Mouse (Mus musculus) liver, embryonic 16.5 days (tissue): ENCODE results near the gene Exd2. TPM values are rescaled to one million over a fixed set of nuclear protein-coding genes. Genes with fewer than 3 reads are reported as not detected.

Experiments used
- polyA plus RNA-seq: library from polyadenylated mRNA; unstranded; fragments of >200 nt; fragmentation: Nextera tagmentation; extraction: Ambion mirVana; gene quantifications from 2 replicates; pipeline ENCODE4 v1.2.1, GENCODE M21; 2015

Exd2 gene
- polyA plus RNA-seq, 1 experiment from 2014 or later: 7.1 TPM

Other genes with a start within 250 kb of the Exd2 start
- 7.9 and 10.3 TPM in 2 replicates for gene Actn1, start 202.7 kb upstream of the Exd2 start, polyA plus RNA-seq
- gene Dcaf5, start 26.5 kb upstream of the Exd2 start, polyA plus RNA-seq: 2.3 and 2.4 TPM in 2 replicates
- 0.15 and 0.53 TPM in 2 replicates for gene Galnt16, start 55.2 kb downstream of the Exd2 start, polyA plus RNA-seq
- gene Slc39a9, start 180.8 kb downstream of the Exd2 start, polyA plus RNA-seq: 12.4 and 14.6 TPM in 2 replicates
- 88.5 and 101 TPM in 2 replicates for gene Erh, start 181.2 kb downstream of the Exd2 start, polyA plus RNA-seq
- gene Plekhd1, start 229.5 kb downstream of the Exd2 start, polyA plus RNA-seq: 0.18 and 0.35 TPM in 2 replicates